Mouse (Mus musculus) ES-E14 (cell line): Measurements from ENCODE around the gene Opalin.

Experiments used
- MAFK ChIP-seq: IDR thresholded peaks from 2 replicates; pipeline ENCODE4 v1.6.1; 2014; ENCODE audit warnings: mild to moderate bottlenecking, low read depth, low read length, inconsistent platforms; ENCODE audit not compliant: insufficient read depth
- ZC3H11A ChIP-seq: IDR thresholded peaks from 2 replicates; pipeline ENCODE4 v1.6.1; 2012; ENCODE audit warnings: low read depth, mild to moderate bottlenecking, inconsistent platforms, low read length, borderline replicate concordance
- ZNF384 ChIP-seq: IDR thresholded peaks from 2 replicates; pipeline ENCODE4 v1.6.1; 2012; ENCODE audit warnings: low read depth, low read length, inconsistent platforms

DNA sequence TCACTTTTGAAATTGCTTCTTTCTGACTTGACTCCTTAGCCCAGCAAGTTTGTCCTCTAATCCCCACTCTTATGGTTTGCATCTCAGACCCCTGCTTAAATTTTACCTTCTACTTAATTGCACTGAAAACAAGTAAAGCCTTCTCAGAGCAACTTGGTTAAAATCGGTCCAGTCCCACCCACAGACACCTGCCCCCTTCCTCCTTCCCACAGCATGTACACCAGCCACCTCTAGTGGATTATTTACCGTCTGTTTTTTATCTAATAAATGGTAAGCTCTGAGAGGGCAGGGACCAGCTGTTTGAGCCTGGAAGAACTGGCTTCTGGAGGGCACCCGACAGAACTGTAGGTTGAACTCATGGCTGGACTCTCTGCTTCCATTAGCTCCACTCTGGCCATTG, 56.4 kb downstream of the Opalin start:
- TF ChIP-seq MAFK (no peak), ZC3H11A (no peak), ZNF384 (no peak)
